Mouse (Mus musculus): ENCODE data around the gene Rbbp6.

Rbbp6 gene

DNA sequence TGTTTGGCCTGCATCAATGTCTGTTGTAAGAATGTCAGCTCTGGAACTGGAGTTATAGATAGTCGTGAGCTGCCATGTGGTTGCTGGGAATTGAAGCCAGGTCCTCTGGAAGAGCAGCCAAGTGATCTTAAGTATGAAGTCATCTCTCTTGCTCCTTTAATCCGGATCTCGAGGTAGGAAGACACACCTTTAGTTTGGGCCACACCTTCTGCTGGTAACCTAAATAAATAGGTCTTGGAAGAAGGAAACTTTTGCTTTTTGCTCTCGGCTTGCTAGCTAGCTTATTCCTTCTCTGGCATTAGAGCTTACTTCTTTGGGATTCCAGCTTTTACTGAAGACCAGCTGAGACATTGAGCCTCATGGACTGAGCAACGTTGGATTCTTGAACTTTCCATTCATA is at the start of gene Rbbp6:
Gene Rbbp6, plus strand, starts transcription at position 301 of the 400 bp plus-strand sequence.
- no peak for DNase-seq (ENCODE audit: low read depth, low spot score)

DNA sequence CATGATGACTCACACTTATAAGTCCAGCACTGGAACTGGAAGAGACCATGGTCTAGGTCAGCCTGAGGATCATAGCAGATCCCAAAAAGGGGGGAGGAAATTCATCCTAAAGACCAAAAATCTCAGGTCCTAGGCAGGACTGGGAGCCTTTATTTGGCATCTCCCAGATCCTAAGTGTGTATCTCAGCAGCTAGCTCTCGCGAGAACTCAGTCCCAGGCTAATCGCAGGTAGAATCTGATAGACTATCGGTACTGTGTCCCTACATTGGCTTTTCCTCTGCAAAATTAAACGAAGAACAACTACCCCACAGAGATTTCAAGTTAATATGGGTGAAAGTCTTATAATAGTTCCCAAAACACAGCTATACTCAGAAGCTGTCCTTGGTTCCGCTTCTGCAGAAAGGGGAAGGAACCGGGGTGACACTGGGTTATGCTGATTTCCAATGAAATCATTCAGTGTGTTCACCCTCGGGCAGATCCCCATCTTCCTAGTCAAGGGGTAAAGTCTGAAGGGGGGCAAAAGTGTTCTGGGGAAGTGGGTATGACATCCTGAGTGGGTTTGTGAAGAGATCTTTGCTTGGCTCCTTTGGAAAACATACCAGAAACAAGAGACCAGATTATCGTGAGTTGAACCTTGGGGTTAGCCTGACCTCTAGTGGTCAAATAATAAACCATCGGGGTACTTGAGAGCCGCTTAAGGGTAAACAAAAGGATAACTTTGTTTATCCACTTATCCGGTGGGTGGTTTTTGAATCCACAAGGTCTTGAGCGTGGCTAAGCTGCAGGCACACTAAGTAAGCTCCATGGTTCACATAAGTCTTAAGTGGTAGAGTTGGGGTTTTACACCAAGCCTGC is 45.5 kb upstream of the Rbbp6 start:
- peak; percentile 73 for DNase-seq (ENCODE audit: low read depth, low spot score)

DNA sequence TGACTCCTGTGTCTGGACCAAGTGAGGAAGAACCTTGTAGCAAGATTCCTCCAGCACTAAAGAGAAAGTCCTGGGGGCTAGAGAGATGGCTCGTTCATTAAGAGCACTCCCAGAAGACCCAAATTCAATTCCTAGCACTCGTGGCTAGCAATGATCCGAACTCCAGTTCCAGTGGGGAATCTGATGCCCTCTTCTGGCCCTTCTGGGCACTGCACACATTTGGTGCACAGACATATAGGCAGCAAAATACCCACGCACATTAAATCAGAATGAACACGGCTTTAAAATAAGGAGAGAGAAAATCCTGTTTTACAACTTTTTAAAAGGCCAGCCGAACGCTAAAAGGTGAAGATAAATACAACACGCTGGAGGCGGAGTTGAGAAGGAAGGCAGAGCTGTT is 43.9 kb upstream of the Rbbp6 start:
- peak; percentile 11 for DNase-seq (ENCODE audit: low read depth, low spot score)

DNA sequence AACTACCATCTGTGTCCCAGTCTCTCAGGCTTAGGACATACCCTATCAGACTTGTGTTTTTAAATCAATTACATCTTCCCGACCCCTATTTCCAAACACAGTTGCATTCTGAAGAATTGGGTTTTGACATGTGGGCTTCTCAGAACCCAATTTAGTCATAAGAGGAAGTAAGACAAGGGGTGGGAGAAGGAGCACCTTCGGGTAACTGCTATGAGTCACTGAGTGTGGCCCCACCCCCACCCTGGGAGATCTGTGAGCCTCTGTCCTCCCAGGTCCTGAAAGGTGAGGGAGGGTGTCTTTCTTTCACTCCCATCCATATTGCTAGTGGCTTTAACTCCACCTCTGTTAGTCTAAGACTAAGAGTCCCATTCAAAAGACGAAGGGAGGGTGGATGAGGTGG is 41.2 kb upstream of the Rbbp6 start:
- DNase-seq (ENCODE audit: low read depth, low spot score) = no peak

GRCm38 (mm10) chr7:122930494-122930893 is 35.0 kb upstream of the Rbbp6 start:
- no peak for DNase-seq (ENCODE audit: low read depth, low spot score)

DNA sequence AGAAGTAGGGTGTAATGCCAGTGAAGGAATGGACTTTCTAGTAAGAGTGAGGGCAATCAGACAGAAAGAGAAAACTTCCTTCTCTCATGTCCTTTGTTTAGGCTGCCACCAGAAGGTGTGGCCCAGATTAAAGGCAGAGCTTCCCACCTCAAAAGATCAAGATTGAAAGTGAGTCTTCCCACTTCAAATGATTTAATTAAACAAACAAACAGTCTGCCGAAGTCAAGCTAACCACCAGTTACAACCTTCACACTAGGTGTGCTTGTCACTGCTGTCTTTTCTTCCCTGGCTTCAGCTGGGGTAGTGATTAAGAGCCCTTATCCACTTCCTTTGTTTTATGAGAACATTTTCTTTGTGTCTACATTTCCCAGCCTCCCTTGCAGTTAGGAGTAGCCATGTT is 33.3 kb upstream of the Rbbp6 start:
- DNase-seq (ENCODE audit: low read depth, low spot score) = no peak

GRCm38 (mm10) chr7:122936626-122937025 is 28.9 kb upstream of the Rbbp6 start:
- no peak for DNase-seq (ENCODE audit: low read depth, low spot score)

DNA sequence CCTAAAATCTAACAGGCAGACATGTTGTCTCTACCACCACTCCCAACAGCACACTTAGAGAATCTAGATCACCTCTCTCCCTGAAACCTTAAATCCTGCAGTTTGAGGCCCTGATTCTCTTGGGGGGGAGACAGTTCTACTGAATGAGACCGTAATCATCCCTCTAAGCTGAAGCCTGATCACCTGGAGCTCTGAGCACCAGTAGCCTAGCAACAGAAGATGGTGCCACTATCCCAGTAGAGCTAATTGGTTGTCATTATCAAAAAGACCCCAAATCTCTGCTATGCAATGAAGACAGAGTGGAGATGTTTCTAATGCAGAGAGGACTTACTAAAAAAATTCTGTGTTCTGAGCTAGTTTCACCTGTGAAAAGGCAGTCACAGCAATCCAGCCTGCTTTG is 27.3 kb upstream of the Rbbp6 start:
- DNase-seq (ENCODE audit: low read depth, low spot score) = no peak

DNA sequence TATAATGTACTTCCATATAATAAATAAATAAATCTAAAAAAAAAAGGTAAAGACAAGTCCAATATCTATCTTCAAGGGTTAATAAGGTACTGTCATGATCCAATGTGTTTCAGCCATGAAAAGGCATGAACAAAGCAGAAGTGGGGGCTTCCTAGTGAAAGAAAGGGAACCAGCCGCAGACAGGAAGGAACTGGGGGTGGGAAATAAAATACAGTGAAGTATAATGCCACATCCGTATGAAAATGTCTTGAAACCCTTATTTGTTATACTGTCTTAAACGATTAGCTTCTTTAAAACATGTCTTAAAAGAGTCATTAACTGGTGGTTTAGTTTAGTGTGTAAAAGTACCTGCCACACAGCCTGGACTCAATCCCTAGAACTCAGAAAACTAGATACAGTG is 26.3 kb upstream of the Rbbp6 start:
- no peak for DNase-seq (ENCODE audit: low read depth, low spot score)

DNA sequence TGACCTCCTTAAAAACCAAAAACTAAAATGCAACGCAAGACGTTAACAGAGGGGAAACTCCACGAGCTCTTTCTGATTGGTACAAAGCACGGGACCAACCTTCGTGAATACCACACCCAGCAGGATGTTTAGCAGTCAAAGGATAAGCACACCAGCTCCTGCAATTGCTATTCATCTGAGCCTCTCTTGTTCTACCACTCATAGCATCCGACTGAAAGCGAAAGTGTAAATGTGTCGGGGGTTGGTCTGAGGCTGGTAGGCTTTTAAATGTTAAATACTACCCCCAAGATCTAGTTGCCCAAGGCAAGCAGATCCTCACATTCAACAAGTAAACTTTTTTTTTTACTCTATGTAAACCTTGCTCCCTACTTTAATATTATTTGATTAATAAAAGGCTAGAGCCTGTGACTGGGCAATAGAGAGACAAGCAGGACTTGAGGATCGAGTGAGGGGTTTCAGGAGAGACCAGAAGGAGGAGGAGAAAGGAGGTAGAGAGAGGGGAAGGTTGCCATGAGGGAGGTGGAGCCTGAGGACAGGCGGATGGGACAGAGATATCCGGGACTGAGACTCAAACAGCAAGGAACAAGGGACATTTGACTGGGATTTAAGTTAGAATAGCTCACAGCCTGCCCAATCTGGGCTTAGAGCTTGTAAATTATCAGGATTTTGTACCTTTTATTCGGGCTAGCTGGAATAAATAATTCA is 25.0 kb upstream of the Rbbp6 start:
- DNase-seq (ENCODE audit: low read depth, low spot score) = peak; percentile 10

DNA sequence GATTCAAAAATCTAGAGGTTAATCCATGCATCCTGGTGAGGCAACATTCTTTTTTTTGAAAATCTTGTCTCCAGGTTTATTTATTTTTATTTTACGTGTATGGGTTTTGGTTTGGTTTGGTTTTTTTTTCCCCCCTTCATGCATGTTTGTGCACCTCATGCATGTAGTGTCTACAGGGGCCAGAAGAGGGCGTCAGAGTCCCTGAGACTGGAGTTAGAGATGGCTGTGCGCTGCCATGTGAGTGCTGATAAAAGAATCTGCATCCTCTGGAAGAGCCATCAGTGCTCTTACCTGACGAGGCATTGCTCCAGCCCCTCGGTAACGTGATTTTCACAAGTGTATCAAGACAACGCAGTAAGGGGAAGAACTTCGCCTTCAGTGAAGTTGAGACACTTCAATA is 23.4 kb upstream of the Rbbp6 start:
- no peak for DNase-seq (ENCODE audit: low read depth, low spot score)

GRCm38 (mm10) chr7:122945149-122945548 is 20.3 kb upstream of the Rbbp6 start:
- DNase-seq (ENCODE audit: low read depth, low spot score) = peak; percentile 90

- DNase-seq (ENCODE audit: low read depth, low spot score) = no peak
These were observed 16.2 kb upstream of the Rbbp6 start for GRCm38 (mm10) chr7:122949268-122949667.

- DNase-seq (ENCODE audit: low read depth, low spot score) = peak; percentile 61
These were observed 14.0 kb upstream of the Rbbp6 start for GRCm38 (mm10) chr7:122951464-122951863.

DNA sequence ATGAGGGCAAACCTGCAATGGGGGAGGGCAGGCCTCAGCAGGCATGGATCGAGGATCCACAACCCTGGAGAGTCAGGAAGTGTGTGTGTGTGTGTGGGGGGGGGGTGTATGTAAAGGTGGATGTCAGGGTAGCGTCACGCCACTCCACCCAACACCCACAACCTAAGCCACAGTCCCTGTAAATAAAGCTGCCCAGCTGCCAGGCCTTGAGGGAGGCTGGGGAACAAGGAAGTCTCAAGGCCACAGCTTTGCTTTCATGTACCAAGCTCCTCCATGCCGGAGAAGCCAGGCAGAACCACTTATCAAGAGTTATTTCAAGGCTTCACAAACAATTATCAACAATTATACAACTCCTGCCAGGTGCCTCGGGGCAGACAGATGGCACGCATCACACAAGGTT is 13.4 kb upstream of the Rbbp6 start:
- no peak for DNase-seq (ENCODE audit: low read depth, low spot score)

GRCm38 (mm10) chr7:122954451-122955225 is 10.8 kb upstream of the Rbbp6 start:
- no peak for DNase-seq (ENCODE audit: low read depth, low spot score)

DNA sequence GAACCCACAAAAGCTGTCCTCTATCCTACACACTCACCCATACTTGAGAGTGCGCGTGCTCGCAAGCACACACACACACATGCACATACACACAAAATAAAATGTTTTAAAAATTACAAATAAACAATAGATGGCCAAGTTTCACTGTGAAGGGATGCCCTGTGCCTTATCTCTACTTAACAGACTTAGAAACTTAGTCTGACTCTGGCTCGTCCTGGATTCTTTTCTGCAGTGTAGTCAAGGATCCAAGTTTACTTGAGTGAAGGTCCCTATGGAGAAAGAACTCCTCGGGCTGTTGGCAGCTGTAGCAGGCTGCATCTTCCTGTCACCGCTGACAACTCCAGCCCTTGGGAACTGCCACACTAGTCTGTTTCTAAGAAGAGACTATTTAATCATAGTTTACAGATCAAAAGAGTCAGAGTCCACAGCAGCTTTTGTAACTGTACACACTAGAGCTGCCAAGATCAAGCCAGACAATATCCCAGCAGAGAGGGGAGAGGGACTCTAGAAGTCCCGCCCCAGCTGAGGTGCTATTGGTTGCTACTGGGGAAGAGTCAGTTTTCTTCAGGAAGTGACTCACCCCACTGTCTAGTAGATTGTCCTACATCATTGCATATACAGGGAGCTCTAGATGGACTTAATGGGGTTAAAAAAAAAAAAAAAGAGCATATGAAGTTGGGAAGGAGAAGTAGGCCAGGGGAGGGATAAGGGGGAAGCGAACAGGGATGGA is 10.1 kb upstream of the Rbbp6 start:
- DNase-seq (ENCODE audit: low read depth, low spot score) = peak; percentile 93

GRCm38 (mm10) chr7:122968751-122969150 is 3.3 kb downstream of the Rbbp6 start:
- peak; percentile 53 for DNase-seq (ENCODE audit: low read depth, low spot score)

- peak; percentile 79 for DNase-seq (ENCODE audit: low read depth, low spot score)
These were observed 3.9 kb downstream of the Rbbp6 start for GRCm38 (mm10) chr7:122969231-122970032.

DNA sequence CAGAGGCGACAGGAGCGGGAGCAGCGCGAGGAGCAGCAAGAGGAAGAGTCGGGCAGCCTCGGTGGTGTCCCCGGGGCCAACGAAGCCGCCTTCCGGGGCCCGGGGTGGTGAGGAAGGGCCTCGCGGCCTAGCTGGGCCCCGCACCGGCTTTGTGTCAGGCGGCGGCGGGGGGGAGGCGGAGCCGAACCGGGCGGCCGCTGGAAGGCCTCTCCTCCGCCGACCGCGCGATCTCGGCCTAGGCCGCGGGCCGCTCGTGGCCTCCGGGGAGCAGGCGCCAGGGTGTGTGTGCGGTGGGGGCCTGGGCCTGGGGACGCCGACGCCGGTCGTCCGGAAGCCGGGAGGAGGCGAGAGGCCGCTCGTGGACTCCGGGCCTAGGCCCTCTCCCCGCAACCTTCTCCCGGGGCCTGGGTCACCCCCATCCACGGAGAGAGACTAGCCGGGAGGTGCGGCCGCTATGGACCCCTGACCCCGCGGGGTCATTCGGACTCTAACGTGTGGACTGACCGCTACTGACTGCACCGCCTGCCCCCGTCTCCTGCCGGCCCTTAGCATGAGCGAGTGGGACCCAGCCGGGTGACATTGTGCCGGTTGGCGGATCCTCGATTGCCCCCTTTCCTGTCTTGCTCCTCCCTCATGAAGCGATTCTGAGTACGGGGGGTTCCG is 4.8 kb downstream of the Rbbp6 start:
- peak; percentile 18 for DNase-seq (ENCODE audit: low read depth, low spot score)

Measured in 3T3-L1 (cell line).